ENCODE assay signal across 12 mouse cellular contexts in the genomic region with DNA sequence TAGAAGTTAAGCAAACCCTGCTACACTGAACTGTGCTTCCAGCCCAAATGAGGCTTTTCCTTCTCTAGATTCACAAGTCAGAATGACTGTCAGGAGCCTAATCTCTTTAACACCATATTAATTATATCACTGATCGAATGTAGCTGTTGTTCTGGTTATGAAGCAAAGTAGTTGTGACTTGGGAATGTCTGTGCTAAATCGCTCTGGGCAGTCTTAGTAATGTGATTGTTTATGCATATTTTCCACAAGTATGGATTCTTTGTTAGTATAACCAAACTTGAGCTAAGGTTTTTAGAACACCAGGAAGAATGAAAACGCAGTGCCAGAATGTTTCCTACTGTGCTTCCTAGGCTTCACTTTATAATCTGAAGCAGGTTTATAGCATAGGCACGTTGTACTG.
DNase-seq lines count a peak whose midpoint lies in the region; ATAC-seq and TF ChIP-seq lines count a peak whose summit lies in the region.
"Had no signal": no experiment of that assay in that cellular context is flagged by ENCODE, and none has a peak within 500 bp of the region (broad histone marks: within the 10 kb centered on the region; RNA-seq: fewer than 3 reads in every experiment).

No protein-coding gene starts in this region.

- no peak overlapping the region for H3K4me3 ChIP-seq in limb, embryonic 13.5 days
- no peak overlapping the region for H3K4me3 ChIP-seq in limb, embryonic 10.5 days
- no peak overlapping the region for H3K4me3 ChIP-seq in embryonic facial prominence, embryonic 12.5 days
- H3K4me3 ChIP-seq in midbrain, embryonic 16.5 days (ENCODE audit: low read depth, low read length): no peak overlapping the region

- no peak for TF ChIP-seq POLR2A in brain, embryonic 14.5 days (IDR thresholded peaks at IDR 0.05; ENCODE audit: borderline replicate concordance, extremely low read depth, insufficient read depth, insufficient read length, poor library complexity, severe bottlenecking)

- ATAC-seq in limb, embryonic 13.5 days (ENCODE audit: low FRiP score, low read depth): no peak
- ATAC-seq in embryonic facial prominence, embryonic 12.5 days (ENCODE audit: insufficient number of reproducible peaks, insufficient read depth, low FRiP score, low TSS enrichment): no peak
- ATAC-seq in midbrain, embryonic 16.5 days: no peak
- ATAC-seq: Patski had no signal

- no peaks in the 10 kb centered on the region for H3K27me3 ChIP-seq in limb, embryonic 13.5 days
- no peaks in the 10 kb centered on the region for H3K27me3 ChIP-seq in limb, embryonic 10.5 days (ENCODE audit: low read depth, poor library complexity, severe bottlenecking)
- H3K27me3 ChIP-seq in embryonic facial prominence, embryonic 12.5 days: no peaks in the 10 kb centered on the region
- H3K27me3 ChIP-seq in midbrain, embryonic 16.5 days (ENCODE audit: control insufficient read depth, insufficient read depth, low read depth, low read length): no peaks in the 10 kb centered on the region
- H3K27me3 ChIP-seq: Patski had no signal

- no peak overlapping the region for H3K27ac ChIP-seq in limb, embryonic 13.5 days
- no peak overlapping the region for H3K27ac ChIP-seq in limb, embryonic 10.5 days
- H3K27ac ChIP-seq in embryonic facial prominence, embryonic 12.5 days: no peak overlapping the region
- H3K27ac ChIP-seq in midbrain, embryonic 16.5 days (ENCODE audit: low read length): peak overlapping the region; percentile 31; the same call in 1 of the 2 replicates

- peak overlapping the region; percentile 31; the same call in 1 of the 2 replicates for H3K4me2 ChIP-seq in limb, embryonic 13.5 days (replicated peaks)
- H3K4me2 ChIP-seq in embryonic facial prominence, embryonic 12.5 days (replicated peaks): 0 out of 2 replicates have a peak overlapping the region, but pooled peaks have one; percentile 2
- H3K4me2 ChIP-seq in midbrain, embryonic 16.5 days (ENCODE audit: low read length): no peak overlapping the region
- H3K4me2 ChIP-seq: heart, embryonic 11.5 days had no signal

- WGBS in limb, embryonic 13.5 days: 36% methylated on average over 4 of the region's 4 CpGs
- WGBS in limb, embryonic 10.5 days: 68% methylated on average over 4 of the region's 4 CpGs
- 27% methylated on average over 4 of the region's 4 CpGs for WGBS in embryonic facial prominence, embryonic 12.5 days
- WGBS in midbrain, embryonic 16.5 days: 18% methylated on average over 4 of the region's 4 CpGs

- H3K9ac ChIP-seq in limb, embryonic 13.5 days: no peak overlapping the region
- no peak overlapping the region for H3K9ac ChIP-seq in embryonic facial prominence, embryonic 12.5 days
- H3K9ac ChIP-seq in midbrain, embryonic 16.5 days (ENCODE audit: low read depth, low read length): no peak overlapping the region

- no peak for TF ChIP-seq CTCF in brain, embryonic 14.5 days (IDR thresholded peaks at IDR 0.05; ENCODE audit: borderline replicate concordance, extremely low read depth, insufficient read depth, insufficient read length)

- no peaks in the 10 kb centered on the region for H3K9me3 ChIP-seq in limb, embryonic 13.5 days
- no peaks in the 10 kb centered on the region for H3K9me3 ChIP-seq in limb, embryonic 10.5 days (replicated peaks)
- H3K9me3 ChIP-seq in embryonic facial prominence, embryonic 12.5 days: no peaks in the 10 kb centered on the region
- no peaks in the 10 kb centered on the region for H3K9me3 ChIP-seq in midbrain, embryonic 16.5 days (replicated peaks; ENCODE audit: control insufficient read depth, low read length, poor library complexity, severe bottlenecking)

- no peaks in the 10 kb centered on the region for H3K36me3 ChIP-seq in limb, embryonic 13.5 days
- no peaks in the 10 kb centered on the region for H3K36me3 ChIP-seq in limb, embryonic 10.5 days
- H3K36me3 ChIP-seq in embryonic facial prominence, embryonic 12.5 days: no peaks in the 10 kb centered on the region
- no peaks in the 10 kb centered on the region for H3K36me3 ChIP-seq in midbrain, embryonic 16.5 days (ENCODE audit: control insufficient read depth, insufficient read depth, low read length)

- no peak for DNase-seq in limb, embryonic 10.5 days (ENCODE audit: low spot score)
- peak; percentile 19 for DNase-seq in brain, embryonic 14.5 days (ENCODE audit: low read depth)
- DNase-seq in cerebellum, postnatal 4 days (ENCODE audit: low spot score in 2 of 2): no peak
- no peak for DNase-seq in spleen, postnatal 10 days (ENCODE audit: low spot score in 2 of 2)
- DNase-seq: cerebellum, postnatal 14 days; layer of hippocampus, adult 9-11 months; lung, adult 2 months had no signal

- H3K4me1 ChIP-seq in limb, embryonic 13.5 days: peaks cover 10% of the 10 kb centered on the region
- peaks cover 18% of the 10 kb centered on the region for H3K4me1 ChIP-seq in limb, embryonic 10.5 days
- H3K4me1 ChIP-seq in embryonic facial prominence, embryonic 12.5 days: peaks cover 19% of the 10 kb centered on the region
- peaks cover 10% of the 10 kb centered on the region for H3K4me1 ChIP-seq in midbrain, embryonic 16.5 days (ENCODE audit: control insufficient read depth, insufficient read depth, low read length)
